Mouse (Mus musculus): ENCODE measurements around the gene Numb. TPM values are rescaled to one million over a fixed set of nuclear protein-coding genes. Genes with fewer than 3 reads are reported as not detected.

Numb gene
- 30.1 and 32.2 TPM in 2 replicates for polyA plus RNA-seq (2014; fragmentation: Nextera tagmentation; extraction: Ambion mirVana)

GRCm38 (mm10) chr12:83921535-83922381 lies at the start of gene Numb:
Gene Numb, minus strand, starts transcription at chr12:83921934.
- Histone ChIP-seq H3K9ac (ENCODE audit: low read length) (peak within 1 kb of the TSS; percentile 86), H3K4me1 (replicated peaks; ENCODE audit: control insufficient read depth, insufficient read depth, low read length) (peaks cover 20% of the 10 kb centered on the region), H3K36me3 (ENCODE audit: control insufficient read depth, insufficient read depth, low read length) (0 out of 2 replicates have a peak, but pooled peaks cover 2% of the 10 kb centered on the region), H3K27me3 (replicated peaks; ENCODE audit: control insufficient read depth, insufficient read depth, low read length) (no peaks in the 10 kb centered on the region), H3K4me3 (ENCODE audit: low read depth, low read length) (peak within 1 kb of the TSS; percentile 87), H3K27ac (ENCODE audit: low read depth) (peak within 1 kb of the TSS; percentile 89), H3K4me2 (ENCODE audit: low read length) (peak within 1 kb of the TSS; percentile 69), H3K9me3 (ENCODE audit: control insufficient read depth, low read length) (no peaks in the 10 kb centered on the region)
- peak; percentile 100 for ATAC-seq (replicated peaks; ENCODE audit: low FRiP score, low TSS enrichment, low read depth)
- 1% methylated on average over 60 of the region's 63 CpGs for WGBS
- DNase-seq (ENCODE audit: low spot score): peak; percentile 97

GRCm38 (mm10) chr12:83965235-83965634 lies 43.5 kb upstream of the Numb start:
- H3K4me2 ChIP-seq (ENCODE audit: low read length): no peak overlapping the region
- H3K9me3 ChIP-seq (ENCODE audit: control insufficient read depth, low read length): no peaks in the 10 kb centered on the region
- no peaks in the 10 kb centered on the region for H3K36me3 ChIP-seq (ENCODE audit: control insufficient read depth, insufficient read depth, low read length)
- H3K27ac ChIP-seq (ENCODE audit: low read depth): no peak overlapping the region
- 85% methylated on average over 7 of the region's 7 CpGs for WGBS
- no peaks in the 10 kb centered on the region for H3K27me3 ChIP-seq (replicated peaks; ENCODE audit: control insufficient read depth, insufficient read depth, low read length)
- no peak overlapping the region for H3K9ac ChIP-seq (ENCODE audit: low read length)
- DNase-seq (ENCODE audit: low spot score): no peak
- no peaks in the 10 kb centered on the region for H3K4me1 ChIP-seq (replicated peaks; ENCODE audit: control insufficient read depth, insufficient read depth, low read length)
- ATAC-seq (replicated peaks; ENCODE audit: low FRiP score, low TSS enrichment, low read depth): no peak
- H3K4me3 ChIP-seq (ENCODE audit: low read depth, low read length): no peak overlapping the region

GRCm38 (mm10) chr12:83958278-83958677 lies 36.5 kb upstream of the Numb start:
- H3K27ac ChIP-seq (ENCODE audit: low read depth): no peak overlapping the region
- WGBS: 91% methylated on average over 9 of the region's 9 CpGs
- no peaks in the 10 kb centered on the region for H3K27me3 ChIP-seq (replicated peaks; ENCODE audit: control insufficient read depth, insufficient read depth, low read length)

GRCm38 (mm10) chr12:83951711-83952575 lies 30.2 kb upstream of the Numb start:
- Histone ChIP-seq H3K27me3 (replicated peaks; ENCODE audit: control insufficient read depth, insufficient read depth, low read length) (no peaks in the 10 kb centered on the region), H3K36me3 (ENCODE audit: control insufficient read depth, insufficient read depth, low read length) (peaks cover 14% of the 10 kb centered on the region), H3K27ac (ENCODE audit: low read depth) (no peak overlapping the region), H3K9ac (ENCODE audit: low read length) (peak overlapping the region; percentile 79), H3K4me1 (replicated peaks; ENCODE audit: control insufficient read depth, insufficient read depth, low read length) (peaks cover 11% of the 10 kb centered on the region), H3K4me3 (ENCODE audit: low read depth, low read length) (peak overlapping the region; percentile 76), H3K4me2 (ENCODE audit: low read length) (peak overlapping the region; percentile 91), H3K9me3 (ENCODE audit: control insufficient read depth, low read length) (no peaks in the 10 kb centered on the region)
- 59% methylated on average over 32 of the region's 32 CpGs for WGBS
- no peak for DNase-seq (ENCODE audit: low spot score)
- ATAC-seq (replicated peaks; ENCODE audit: low FRiP score, low TSS enrichment, low read depth): peak; percentile 18; the same call in 1 of the 2 replicates

More at GRCm38 (mm10) chr12:83958278-83958677, 36.5 kb upstream of the Numb start:
- Histone ChIP-seq H3K36me3 (ENCODE audit: control insufficient read depth, insufficient read depth, low read length) (0 out of 2 replicates have a peak, but pooled peaks cover 4% of the 10 kb centered on the region), H3K9me3 (ENCODE audit: control insufficient read depth, low read length) (no peaks in the 10 kb centered on the region), H3K4me3 (ENCODE audit: low read depth, low read length) (no peak overlapping the region), H3K4me1 (replicated peaks; ENCODE audit: control insufficient read depth, insufficient read depth, low read length) (no peaks in the 10 kb centered on the region), H3K4me2 (ENCODE audit: low read length) (no peak overlapping the region), H3K9ac (ENCODE audit: low read length) (no peak overlapping the region)
- no peak for ATAC-seq (replicated peaks; ENCODE audit: low FRiP score, low TSS enrichment, low read depth)
- DNase-seq (ENCODE audit: low spot score): no peak

- DNase-seq (ENCODE audit: low spot score) (peak; percentile 74), ATAC-seq (replicated peaks; ENCODE audit: low FRiP score, low TSS enrichment, low read depth) (peak; percentile 69)
- Histone ChIP-seq H3K4me2 (ENCODE audit: low read length) (peak overlapping the region; percentile 91), H3K9ac (ENCODE audit: low read length) (peak overlapping the region; percentile 79), H3K4me1 (replicated peaks; ENCODE audit: control insufficient read depth, insufficient read depth, low read length) (peaks cover 11% of the 10 kb centered on the region), H3K27me3 (replicated peaks; ENCODE audit: control insufficient read depth, insufficient read depth, low read length) (no peaks in the 10 kb centered on the region), H3K4me3 (ENCODE audit: low read depth, low read length) (peak overlapping the region; percentile 76), H3K27ac (ENCODE audit: low read depth) (peak overlapping the region; percentile 75), H3K36me3 (ENCODE audit: control insufficient read depth, insufficient read depth, low read length) (peaks cover 14% of the 10 kb centered on the region), H3K9me3 (ENCODE audit: control insufficient read depth, low read length) (no peaks in the 10 kb centered on the region)
- under 1% methylated on average over 109 of the region's 116 CpGs for WGBS
Observed at GRCm38 (mm10) chr12:83950840-83951701, 29.3 kb upstream of the Numb start.

GRCm38 (mm10) chr12:83950493-83950839 lies 28.7 kb upstream of the Numb start, which contains the start of gene Riox1:
Gene Riox1, plus strand, starts transcription at chr12:83950608.
- WGBS: under 1% methylated on average over 37 of the region's 37 CpGs
- peak; percentile 92 for ATAC-seq (replicated peaks; ENCODE audit: low FRiP score, low TSS enrichment, low read depth)
- peak; percentile 91 for DNase-seq (ENCODE audit: low spot score)

GRCm38 (mm10) chr12:83949776-83950492 lies 28.2 kb upstream of the Numb start:
- Histone ChIP-seq H3K27ac (ENCODE audit: low read depth) (peak overlapping the region; percentile 75; the same call in 1 of the 2 replicates), H3K9ac (ENCODE audit: low read length) (peak overlapping the region; percentile 79), H3K36me3 (ENCODE audit: control insufficient read depth, insufficient read depth, low read length) (peaks cover 14% of the 10 kb centered on the region), H3K27me3 (replicated peaks; ENCODE audit: control insufficient read depth, insufficient read depth, low read length) (no peaks in the 10 kb centered on the region), H3K9me3 (ENCODE audit: control insufficient read depth, low read length) (no peaks in the 10 kb centered on the region), H3K4me2 (ENCODE audit: low read length) (peak overlapping the region; percentile 91), H3K4me1 (replicated peaks; ENCODE audit: control insufficient read depth, insufficient read depth, low read length) (peaks cover 11% of the 10 kb centered on the region), H3K4me3 (ENCODE audit: low read depth, low read length) (peak overlapping the region; percentile 76)
- WGBS: 25% methylated on average over 11 of the region's 11 CpGs
- DNase-seq (ENCODE audit: low spot score) (no peak), ATAC-seq (replicated peaks; ENCODE audit: low FRiP score, low TSS enrichment, low read depth) (no peak)

More at GRCm38 (mm10) chr12:83950493-83950839, 28.7 kb upstream of the Numb start, which contains the start of gene Riox1:
- Histone ChIP-seq H3K4me2 (ENCODE audit: low read length) (peak within 1 kb of the TSS; percentile 91), H3K27ac (ENCODE audit: low read depth) (peak within 1 kb of the TSS; percentile 75), H3K9me3 (ENCODE audit: control insufficient read depth, low read length) (no peaks in the 10 kb centered on the region), H3K36me3 (ENCODE audit: control insufficient read depth, insufficient read depth, low read length) (peaks cover 14% of the 10 kb centered on the region), H3K4me3 (ENCODE audit: low read depth, low read length) (peak within 1 kb of the TSS; percentile 76), H3K9ac (ENCODE audit: low read length) (peak within 1 kb of the TSS; percentile 79), H3K4me1 (replicated peaks; ENCODE audit: control insufficient read depth, insufficient read depth, low read length) (peaks cover 11% of the 10 kb centered on the region), H3K27me3 (replicated peaks; ENCODE audit: control insufficient read depth, insufficient read depth, low read length) (no peaks in the 10 kb centered on the region)
